Mouse (Mus musculus): ENCODE measurements around the gene Zfp109. TPM values are rescaled to one million over a fixed set of nuclear protein-coding genes. Genes with fewer than 3 reads are reported as not detected.

Gene Zfp109
- polyA plus RNA-seq, 1 experiment from 2014 or later, result 4.9 TPM

GRCm38 (mm10) chr7:24253779-24254615 is 16.6 kb upstream of the Zfp109 start:
- H3K4me1 ChIP-seq (ENCODE audit: control insufficient read depth, insufficient read depth, low read length), result no peaks in the 10 kb centered on the region
- no peak overlapping the region for H3K27ac ChIP-seq (replicated peaks; ENCODE audit: low read depth, low read length)
- DNase-seq (ENCODE audit: low spot score) (no peak), ATAC-seq (ENCODE audit: insufficient number of reproducible peaks, low FRiP score, low TSS enrichment, low read depth) (peak; percentile 44; the same call in 1 of the 2 replicates)
- WGBS, result 64% methylated on average over 9 of the region's 9 CpGs
- no peaks in the 10 kb centered on the region for H3K9me3 ChIP-seq (ENCODE audit: control insufficient read depth, low read length)
- peak overlapping the region; percentile 64 for H3K4me2 ChIP-seq (ENCODE audit: low read depth, severe bottlenecking)
- H3K27me3 ChIP-seq (ENCODE audit: control insufficient read depth, insufficient read depth, low read length), result no peaks in the 10 kb centered on the region
- H3K9ac ChIP-seq (ENCODE audit: low read length), result no peak overlapping the region
- H3K36me3 ChIP-seq (ENCODE audit: control insufficient read depth, insufficient read depth, low read length), result no peaks in the 10 kb centered on the region
- no peak overlapping the region for H3K4me3 ChIP-seq (ENCODE audit: low read depth, low read length)

GRCm38 (mm10) chr7:24211343-24211742 is 26.0 kb downstream of the Zfp109 start, which contains the start of gene Zfp111:
Zfp111 (minus strand) TSS chr7:24211443.
- ATAC-seq (ENCODE audit: insufficient number of reproducible peaks, low FRiP score, low TSS enrichment, low read depth) (no peak), DNase-seq (ENCODE audit: low spot score) (no peak)
- Histone ChIP-seq H3K4me2 (ENCODE audit: low read depth, severe bottlenecking) (no peak within 1 kb of the TSS), H3K9me3 (ENCODE audit: control insufficient read depth, low read length) (no peaks in the 10 kb centered on the region), H3K27ac (replicated peaks; ENCODE audit: low read depth, low read length) (no peak within 1 kb of the TSS), H3K9ac (ENCODE audit: low read length) (no peak within 1 kb of the TSS), H3K27me3 (ENCODE audit: control insufficient read depth, insufficient read depth, low read length) (no peaks in the 10 kb centered on the region), H3K4me3 (ENCODE audit: low read depth, low read length) (no peak within 1 kb of the TSS), H3K36me3 (ENCODE audit: control insufficient read depth, insufficient read depth, low read length) (no peaks in the 10 kb centered on the region), H3K4me1 (ENCODE audit: control insufficient read depth, insufficient read depth, low read length) (0 out of 2 replicates have a peak, but pooled peaks cover 3% of the 10 kb centered on the region)
- WGBS, result 82% methylated on average over 5 of the region's 5 CpGs

GRCm38 (mm10) chr7:24210296-24210695 is 27.1 kb downstream of the Zfp109 start:
- DNase-seq (ENCODE audit: low spot score) (no peak), ATAC-seq (ENCODE audit: insufficient number of reproducible peaks, low FRiP score, low TSS enrichment, low read depth) (no peak)
- H3K27me3 ChIP-seq (ENCODE audit: control insufficient read depth, insufficient read depth, low read length), result no peaks in the 10 kb centered on the region

GRCm38 (mm10) chr7:24208282-24208886 is 29.0 kb downstream of the Zfp109 start:
- H3K27ac ChIP-seq (replicated peaks; ENCODE audit: low read depth, low read length), result no peak overlapping the region
- DNase-seq (ENCODE audit: low spot score) (no peak), ATAC-seq (ENCODE audit: insufficient number of reproducible peaks, low FRiP score, low TSS enrichment, low read depth) (0 out of 2 replicates have a peak, but pooled peaks have one; percentile 32)
- 0 out of 2 replicates have a peak overlapping the region, but pooled peaks have one; percentile 44 for H3K4me3 ChIP-seq (ENCODE audit: low read depth, low read length)
- no peaks in the 10 kb centered on the region for H3K27me3 ChIP-seq (ENCODE audit: control insufficient read depth, insufficient read depth, low read length)
- H3K9ac ChIP-seq (ENCODE audit: low read length), result no peak overlapping the region
- H3K4me2 ChIP-seq (ENCODE audit: low read depth, severe bottlenecking), result peak overlapping the region; percentile 48; the same call in 1 of the 2 replicates
- H3K9me3 ChIP-seq (ENCODE audit: control insufficient read depth, low read length), result no peaks in the 10 kb centered on the region
- 56% methylated on average over 7 of the region's 7 CpGs for whole genome bisulfite sequencing
- H3K4me1 ChIP-seq (ENCODE audit: control insufficient read depth, insufficient read depth, low read length), result 0 out of 2 replicates have a peak, but pooled peaks cover 3% of the 10 kb centered on the region
- peaks cover 5% of the 10 kb centered on the region; the same call in 1 of the 2 replicates for H3K36me3 ChIP-seq (ENCODE audit: control insufficient read depth, insufficient read depth, low read length)

More at GRCm38 (mm10) chr7:24210296-24210695, 27.1 kb downstream of the Zfp109 start:
- Histone ChIP-seq H3K27ac (replicated peaks; ENCODE audit: low read depth, low read length) (no peak overlapping the region), H3K9ac (ENCODE audit: low read length) (no peak overlapping the region), H3K9me3 (ENCODE audit: control insufficient read depth, low read length) (no peaks in the 10 kb centered on the region), H3K4me1 (ENCODE audit: control insufficient read depth, insufficient read depth, low read length) (0 out of 2 replicates have a peak, but pooled peaks cover 3% of the 10 kb centered on the region), H3K4me2 (ENCODE audit: low read depth, severe bottlenecking) (no peak overlapping the region), H3K4me3 (ENCODE audit: low read depth, low read length) (no peak overlapping the region), H3K36me3 (ENCODE audit: control insufficient read depth, insufficient read depth, low read length) (0 out of 2 replicates have a peak, but pooled peaks cover 2% of the 10 kb centered on the region)
- WGBS, result 80% methylated on average over 2 of the region's 2 CpGs

GRCm38 (mm10) chr7:24207488-24208261 is 29.7 kb downstream of the Zfp109 start:
- peaks cover 5% of the 10 kb centered on the region; the same call in 1 of the 2 replicates for H3K36me3 ChIP-seq (ENCODE audit: control insufficient read depth, insufficient read depth, low read length)
- DNase-seq (ENCODE audit: low spot score) (peak; percentile 78), ATAC-seq (ENCODE audit: insufficient number of reproducible peaks, low FRiP score, low TSS enrichment, low read depth) (peak; percentile 82)
- H3K4me2 ChIP-seq (ENCODE audit: low read depth, severe bottlenecking), result peak overlapping the region; percentile 48
- H3K4me3 ChIP-seq (ENCODE audit: low read depth, low read length), result peak overlapping the region; percentile 44
- 0 out of 2 replicates have a peak, but pooled peaks cover 3% of the 10 kb centered on the region for H3K4me1 ChIP-seq (ENCODE audit: control insufficient read depth, insufficient read depth, low read length)
- H3K9ac ChIP-seq (ENCODE audit: low read length), result peak overlapping the region; percentile 69
- H3K27me3 ChIP-seq (ENCODE audit: control insufficient read depth, insufficient read depth, low read length), result no peaks in the 10 kb centered on the region
- WGBS, result 19% methylated on average over 24 of the region's 24 CpGs
- H3K27ac ChIP-seq (replicated peaks; ENCODE audit: low read depth, low read length), result no peak overlapping the region
- H3K9me3 ChIP-seq (ENCODE audit: control insufficient read depth, low read length), result no peaks in the 10 kb centered on the region

GRCm38 (mm10) chr7:24196961-24197360 is 40.4 kb downstream of the Zfp109 start:
- Histone ChIP-seq H3K4me2 (ENCODE audit: low read depth, severe bottlenecking) (no peak overlapping the region), H3K36me3 (ENCODE audit: control insufficient read depth, insufficient read depth, low read length) (peaks cover 29% of the 10 kb centered on the region), H3K27me3 (ENCODE audit: control insufficient read depth, insufficient read depth, low read length) (no peaks in the 10 kb centered on the region), H3K9me3 (ENCODE audit: control insufficient read depth, low read length) (peaks cover 2% of the 10 kb centered on the region; the same call in 1 of the 2 replicates), H3K4me3 (ENCODE audit: low read depth, low read length) (no peak overlapping the region), H3K27ac (replicated peaks; ENCODE audit: low read depth, low read length) (no peak overlapping the region), H3K4me1 (ENCODE audit: control insufficient read depth, insufficient read depth, low read length) (no peaks in the 10 kb centered on the region), H3K9ac (ENCODE audit: low read length) (no peak overlapping the region)
- ATAC-seq (ENCODE audit: insufficient number of reproducible peaks, low FRiP score, low TSS enrichment, low read depth) (no peak), DNase-seq (ENCODE audit: low spot score) (no peak)
- 95% methylated on average over 4 of the region's 4 CpGs for WGBS

GRCm38 (mm10) chr7:24193157-24193556 is 44.2 kb downstream of the Zfp109 start:
- no peak overlapping the region for H3K9ac ChIP-seq (ENCODE audit: low read length)
- 57% methylated on average over 3 of the region's 3 CpGs for WGBS
- no peak overlapping the region for H3K27ac ChIP-seq (replicated peaks; ENCODE audit: low read depth, low read length)
- no peaks in the 10 kb centered on the region for H3K4me1 ChIP-seq (ENCODE audit: control insufficient read depth, insufficient read depth, low read length)
- no peak overlapping the region for H3K4me2 ChIP-seq (ENCODE audit: low read depth, severe bottlenecking)
- H3K27me3 ChIP-seq (ENCODE audit: control insufficient read depth, insufficient read depth, low read length), result no peaks in the 10 kb centered on the region
- DNase-seq (ENCODE audit: low spot score), result no peak
- H3K9me3 ChIP-seq (ENCODE audit: control insufficient read depth, low read length), result no peaks in the 10 kb centered on the region; the same call in 1 of the 2 replicates
- H3K36me3 ChIP-seq (ENCODE audit: control insufficient read depth, insufficient read depth, low read length), result peaks cover 6% of the 10 kb centered on the region
- ATAC-seq (ENCODE audit: insufficient number of reproducible peaks, low FRiP score, low TSS enrichment, low read depth), result no peak
- H3K4me3 ChIP-seq (ENCODE audit: low read depth, low read length), result no peak overlapping the region

- no peaks in the 10 kb centered on the region for H3K27me3 ChIP-seq (ENCODE audit: control insufficient read depth, insufficient read depth, low read length)
- H3K9me3 ChIP-seq (ENCODE audit: control insufficient read depth, low read length), result no peaks in the 10 kb centered on the region
- no peak for ATAC-seq (ENCODE audit: insufficient number of reproducible peaks, low FRiP score, low TSS enrichment, low read depth)
- no peaks in the 10 kb centered on the region for H3K36me3 ChIP-seq (ENCODE audit: control insufficient read depth, insufficient read depth, low read length)
- WGBS, result 89% methylated on average over 2 of the region's 2 CpGs
- no peak overlapping the region for H3K4me3 ChIP-seq (ENCODE audit: low read depth, low read length)
- no peaks in the 10 kb centered on the region for H3K4me1 ChIP-seq (ENCODE audit: control insufficient read depth, insufficient read depth, low read length)
- no peak overlapping the region for H3K4me2 ChIP-seq (ENCODE audit: low read depth, severe bottlenecking)
- DNase-seq (ENCODE audit: low spot score), result no peak
- no peak overlapping the region for H3K9ac ChIP-seq (ENCODE audit: low read length)
- H3K27ac ChIP-seq (replicated peaks; ENCODE audit: low read depth, low read length), result no peak overlapping the region
These were observed 46.0 kb downstream of the Zfp109 start for GRCm38 (mm10) chr7:24191361-24191760.
